Mouse (Mus musculus): ENCODE measurements around the gene Sertm1.

Gene Sertm1

GRCm38 (mm10) chr3:54915643-54916071 is at the start of gene Sertm1:
Gene Sertm1 (minus strand): TSS chr3:54915887.
- no peak for DNase-seq

GRCm38 (mm10) chr3:54964948-54965506 is 49.3 kb upstream of the Sertm1 start:
- no peak for DNase-seq

GRCm38 (mm10) chr3:54943067-54943810 is 27.6 kb upstream of the Sertm1 start:
- no peak for DNase-seq

GRCm38 (mm10) chr3:54934535-54934934 is 18.8 kb upstream of the Sertm1 start:
- no peak for DNase-seq

GRCm38 (mm10) chr3:54932599-54932998 is 16.9 kb upstream of the Sertm1 start:
- DNase-seq = no peak

GRCm38 (mm10) chr3:54920425-54920824 is 4.7 kb upstream of the Sertm1 start:
- no peak for DNase-seq

- DNase-seq = no peak
These were observed 643 bp downstream of the Sertm1 start for GRCm38 (mm10) chr3:54914845-54915642.

- DNase-seq = no peak
These were observed 6.8 kb downstream of the Sertm1 start for GRCm38 (mm10) chr3:54908878-54909277.

- no peak for DNase-seq
These were observed 17.7 kb downstream of the Sertm1 start for GRCm38 (mm10) chr3:54897974-54898373.

- DNase-seq = no peak
These were observed 20.8 kb downstream of the Sertm1 start for GRCm38 (mm10) chr3:54894891-54895290.

GRCm38 (mm10) chr3:54892218-54892617 is 23.5 kb downstream of the Sertm1 start:
- no peak for DNase-seq

GRCm38 (mm10) chr3:54886501-54886900 is 29.2 kb downstream of the Sertm1 start:
- no peak for DNase-seq
